Mouse (Mus musculus): ENCODE measurements at regions not wholly inside any gene's neighbourhood (a gene's known extent, or its start where the extent isn't known, plus 50 kb on each side); places are given as distances from the start of the nearest gene placed in this dataset.

- no peak for ATAC-seq (replicated peaks; ENCODE audit: insufficient number of reproducible peaks, low FRiP score, low TSS enrichment, poor library complexity, severe bottlenecking)
These were observed 245.9 kb downstream of the Ajap1 start for GRCm38 (mm10) chr4:153236680-153237079.

GRCm38 (mm10) chr4:153233762-153234161 is 248.8 kb downstream of the Ajap1 start:
- no peak for ATAC-seq (replicated peaks; ENCODE audit: insufficient number of reproducible peaks, low FRiP score, low TSS enrichment, poor library complexity, severe bottlenecking)

GRCm38 (mm10) chr4:153229221-153229620 is 253.4 kb downstream of the Ajap1 start:
- no peak for ATAC-seq (replicated peaks; ENCODE audit: insufficient number of reproducible peaks, low FRiP score, low TSS enrichment, poor library complexity, severe bottlenecking)

- ATAC-seq (replicated peaks; ENCODE audit: insufficient number of reproducible peaks, low FRiP score, low TSS enrichment, poor library complexity, severe bottlenecking): no peak
These were observed 254.8 kb downstream of the Ajap1 start for GRCm38 (mm10) chr4:153227680-153228420.

GRCm38 (mm10) chr4:153224618-153225177 is 257.9 kb downstream of the Ajap1 start:
- ATAC-seq (replicated peaks; ENCODE audit: insufficient number of reproducible peaks, low FRiP score, low TSS enrichment, poor library complexity, severe bottlenecking): no peak

- ATAC-seq (replicated peaks; ENCODE audit: insufficient number of reproducible peaks, low FRiP score, low TSS enrichment, poor library complexity, severe bottlenecking): no peak
These were observed 259.6 kb downstream of the Ajap1 start for GRCm38 (mm10) chr4:153223019-153223418.

- no peak for ATAC-seq (replicated peaks; ENCODE audit: insufficient number of reproducible peaks, low FRiP score, low TSS enrichment, poor library complexity, severe bottlenecking)
These were observed 262.1 kb downstream of the Ajap1 start for GRCm38 (mm10) chr4:153220485-153220884.

- ATAC-seq (replicated peaks; ENCODE audit: insufficient number of reproducible peaks, low FRiP score, low TSS enrichment, poor library complexity, severe bottlenecking): no peak
These were observed 262.5 kb downstream of the Ajap1 start for GRCm38 (mm10) chr4:153220074-153220473.

- ATAC-seq (replicated peaks; ENCODE audit: insufficient number of reproducible peaks, low FRiP score, low TSS enrichment, poor library complexity, severe bottlenecking): no peak
These were observed 265.1 kb downstream of the Ajap1 start for GRCm38 (mm10) chr4:153217541-153217980.

- ATAC-seq (replicated peaks; ENCODE audit: insufficient number of reproducible peaks, low FRiP score, low TSS enrichment, poor library complexity, severe bottlenecking): no peak
These were observed 270.5 kb downstream of the Ajap1 start for GRCm38 (mm10) chr4:153212095-153212494.

- no peak for ATAC-seq (replicated peaks; ENCODE audit: insufficient number of reproducible peaks, low FRiP score, low TSS enrichment, poor library complexity, severe bottlenecking)
These were observed 273.8 kb downstream of the Ajap1 start for GRCm38 (mm10) chr4:153208822-153209221.

- ATAC-seq (replicated peaks; ENCODE audit: insufficient number of reproducible peaks, low FRiP score, low TSS enrichment, poor library complexity, severe bottlenecking): no peak
These were observed 274.4 kb downstream of the Ajap1 start for GRCm38 (mm10) chr4:153208215-153208614.

GRCm38 (mm10) chr4:153207578-153208102 is 275.0 kb downstream of the Ajap1 start:
- ATAC-seq (replicated peaks; ENCODE audit: insufficient number of reproducible peaks, low FRiP score, low TSS enrichment, poor library complexity, severe bottlenecking): no peak

GRCm38 (mm10) chr4:153206789-153207457 is 275.7 kb downstream of the Ajap1 start:
- ATAC-seq (replicated peaks; ENCODE audit: insufficient number of reproducible peaks, low FRiP score, low TSS enrichment, poor library complexity, severe bottlenecking): no peak

- no peak for ATAC-seq (replicated peaks; ENCODE audit: insufficient number of reproducible peaks, low FRiP score, low TSS enrichment, poor library complexity, severe bottlenecking)
These were observed 277.8 kb downstream of the Ajap1 start for GRCm38 (mm10) chr4:153204764-153205163.

GRCm38 (mm10) chr4:153200799-153201770 is 281.5 kb downstream of the Ajap1 start:
- no peak for ATAC-seq (replicated peaks; ENCODE audit: insufficient number of reproducible peaks, low FRiP score, low TSS enrichment, poor library complexity, severe bottlenecking)

- no peak for ATAC-seq (replicated peaks; ENCODE audit: insufficient number of reproducible peaks, low FRiP score, low TSS enrichment, poor library complexity, severe bottlenecking)
These were observed 293.1 kb downstream of the Ajap1 start for GRCm38 (mm10) chr4:153189485-153189884.

GRCm38 (mm10) chr4:153188504-153189031 is 294.0 kb downstream of the Ajap1 start:
- ATAC-seq (replicated peaks; ENCODE audit: insufficient number of reproducible peaks, low FRiP score, low TSS enrichment, poor library complexity, severe bottlenecking): no peak

Measured in monocyte, adult 5-6 weeks (primary cell).